Mouse (Mus musculus) heart, embryonic 14.5 days (tissue): Measurements from ENCODE around the gene Nalcn. TPM values are rescaled to one million over a fixed set of nuclear protein-coding genes. Genes with fewer than 3 reads are reported as not detected.

ENCODE experiments used
- ATAC-seq: fragments of 200-750 bp; cut with Nextera tagmentation; 2 replicates; pipeline ENCODE4 v1.8.0; 2017; ENCODE audit warnings: low read depth, moderate TSS enrichment; ENCODE audit not compliant: insufficient number of reproducible peaks, insufficient read depth, low FRiP score
- H3K27ac ChIP-seq, 2 experiments: fragments of 200-500 bp in 1 of 2; fragments of 300-500 bp in 1 of 2; sonication (generic) in 1 of 2; replicated peaks in 1 of 2; 2 replicates each; pipeline ENCODE4 v1.5.1; 2012 to 2014; ENCODE audit warnings: low read depth in 2 of 2, low read length in 2 of 2, control low read depth in 1 of 2, mild to moderate bottlenecking in 1 of 2, mixed read lengths in 1 of 2; ENCODE audit not compliant: control insufficient read depth in 1 of 2, insufficient read depth in 1 of 2
- H3K27me3 ChIP-seq: fragments of 300-500 bp; sonication (generic); 2 replicates; pipeline ENCODE4 v1.6.1; 2014; ENCODE audit warnings: mild to moderate bottlenecking, low read length, control low read depth; ENCODE audit not compliant: control insufficient read depth, insufficient read depth
- H3K36me3 ChIP-seq: fragments of 300-500 bp; sonication (generic); 2 replicates; pipeline ENCODE4 v1.6.1; 2014; ENCODE audit warnings: mild to moderate bottlenecking, control low read depth, low read length, mixed read lengths; ENCODE audit not compliant: control insufficient read depth, insufficient read depth
- H3K4me1 ChIP-seq, 2 experiments: fragments of 200-500 bp in 1 of 2; fragments of 300-500 bp in 1 of 2; sonication (generic) in 1 of 2; 2 replicates each; pipeline ENCODE4 v1.6.1; 2012 to 2014; ENCODE audit warnings: low read length in 2 of 2, control low read depth in 1 of 2, mixed read lengths in 1 of 2; ENCODE audit not compliant: control insufficient read depth in 2 of 2, insufficient read depth in 2 of 2
- H3K4me2 ChIP-seq: fragments of 300-500 bp; sonication (generic); 2 replicates; pipeline ENCODE4 v1.6.1; 2014; ENCODE audit warnings: mild to moderate bottlenecking, low read length
- H3K4me3 ChIP-seq, 2 experiments: fragments of 200-500 bp in 1 of 2; fragments of 300-500 bp in 1 of 2; sonication (generic) in 1 of 2; 2 replicates each; pipeline ENCODE4 v1.5.1; 2012 to 2014; ENCODE audit warnings: low read length in 2 of 2, mild to moderate bottlenecking in 2 of 2, control low read depth in 1 of 2, low read depth in 1 of 2, moderate library complexity in 1 of 2; ENCODE audit not compliant: control insufficient read depth in 1 of 2, insufficient read depth in 1 of 2
- H3K9ac ChIP-seq: fragments of 300-500 bp; sonication (generic); 2 replicates; pipeline ENCODE4 v1.6.1; 2014; ENCODE audit warnings: mild to moderate bottlenecking, low read length
- H3K9me3 ChIP-seq: fragments of 300-500 bp; sonication (generic); 2 replicates; pipeline ENCODE4 v1.6.1; 2016; ENCODE audit warnings: low read length, control low read depth; ENCODE audit not compliant: control insufficient read depth
- whole genome bisulfite sequencing: fragments of 180-500 bp; shearing (Covaris S2); extraction: QIAGEN DNeasy Blood & Tissue Kit; methylation state at CpG from one replicate; pipeline ENCODE4 v1.1.7; 2014; 5-methylcytosine and 5-hydroxymethylcytosine counted together
- polyA plus RNA-seq: library from polyadenylated mRNA; unstranded; fragments of >200 nt; fragmentation: Nextera tagmentation; extraction: Ambion mirVana; gene quantifications from 2 replicates; pipeline ENCODE4 v1.2.1, GENCODE M21; 2014

The Nalcn gene
- polyA plus RNA-seq, 1 experiment from 2014 or later: 0.41 TPM

DNA sequence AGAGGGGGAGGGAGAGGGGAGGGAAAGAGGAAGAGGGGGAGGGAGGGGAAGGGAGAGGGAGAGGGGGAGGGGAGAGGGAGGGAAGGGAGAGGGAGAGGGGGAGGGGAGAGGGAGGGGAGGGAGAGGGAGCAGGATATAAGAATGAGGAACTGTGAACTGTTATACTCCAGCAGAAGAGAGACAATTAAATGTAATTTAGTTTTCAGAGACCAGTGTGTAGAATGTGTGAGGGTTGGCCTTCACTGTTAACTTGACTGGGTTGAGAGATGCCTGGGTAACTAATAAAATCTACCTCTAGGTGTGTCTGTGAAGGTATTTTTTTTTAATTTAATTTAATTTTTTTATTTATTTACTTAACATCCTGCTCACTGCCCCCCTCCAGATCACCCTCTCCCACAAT lies 71.4 kb downstream of the Nalcn start:
- no peak for ATAC-seq

DNA sequence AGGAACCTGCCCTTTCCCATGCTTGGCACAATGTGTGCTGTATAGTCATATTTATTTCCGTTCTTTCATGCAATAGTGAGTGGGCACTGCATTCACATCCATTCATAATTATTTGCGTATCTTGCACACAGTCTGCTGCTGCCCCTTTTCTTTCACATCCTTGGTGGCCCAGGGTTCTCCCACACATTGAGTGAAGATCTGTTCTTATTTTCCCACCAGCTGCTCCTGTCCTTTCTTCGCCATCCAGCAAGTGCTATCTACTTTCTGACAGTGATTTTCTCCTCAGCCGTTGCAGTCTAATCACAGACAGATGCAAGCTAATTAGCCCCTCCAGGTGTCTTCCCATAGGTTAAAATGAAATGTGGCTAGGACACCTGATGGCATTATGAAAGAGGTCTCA lies 72.0 kb downstream of the Nalcn start:
- 64% methylated on average over 4 of the region's 4 CpGs for WGBS
- ATAC-seq: no peak
- H3K4me1 ChIP-seq: no peaks in the 10 kb centered on the region
- no peaks in the 10 kb centered on the region for H3K27me3 ChIP-seq
- no peak overlapping the region for H3K4me2 ChIP-seq
- no peak overlapping the region for H3K9ac ChIP-seq
- no peak overlapping the region for H3K27ac ChIP-seq
- no peaks in the 10 kb centered on the region for H3K36me3 ChIP-seq
- no peak overlapping the region for H3K4me3 ChIP-seq
- no peaks in the 10 kb centered on the region for H3K9me3 ChIP-seq

More for the DNA sequence above, 71.4 kb downstream of the Nalcn start:
- no peak overlapping the region for H3K4me2 ChIP-seq
- H3K4me3 ChIP-seq: no peak overlapping the region
- no peak overlapping the region for H3K9ac ChIP-seq
- H3K27ac ChIP-seq: no peak overlapping the region
- H3K4me1 ChIP-seq: no peaks in the 10 kb centered on the region
- H3K27me3 ChIP-seq: no peaks in the 10 kb centered on the region
- no peaks in the 10 kb centered on the region for H3K9me3 ChIP-seq
- no peaks in the 10 kb centered on the region for H3K36me3 ChIP-seq

- Histone ChIP-seq H3K27ac (no peak overlapping the region), H3K4me2 (no peak overlapping the region), H3K36me3 (no peaks in the 10 kb centered on the region), H3K9me3 (no peaks in the 10 kb centered on the region), H3K9ac (no peak overlapping the region), H3K4me1 (no peaks in the 10 kb centered on the region), H3K4me3 (no peak overlapping the region), H3K27me3 (no peaks in the 10 kb centered on the region)
- ATAC-seq: no peak
Observed at GRCm38 (mm10) chr14:123542362-123542761, 84.6 kb downstream of the Nalcn start.

DNA sequence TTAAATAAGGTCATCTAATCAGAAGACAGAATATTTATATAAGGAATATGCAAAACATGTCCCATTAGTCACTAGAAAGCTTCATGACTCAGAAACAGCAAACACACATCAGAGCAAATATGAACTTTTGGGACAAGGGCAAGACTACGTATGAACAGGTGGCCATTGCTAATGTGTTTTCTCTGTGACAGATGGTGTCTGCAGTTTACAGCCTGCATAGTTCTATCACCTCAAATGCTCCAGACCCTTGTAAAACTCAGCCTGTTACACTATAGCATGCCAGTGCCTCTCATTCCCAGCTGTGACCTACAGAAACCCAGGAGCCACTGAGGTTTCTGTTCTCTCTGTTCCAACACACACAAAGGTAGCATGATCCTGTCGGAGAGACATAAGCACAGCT lies 91.3 kb downstream of the Nalcn start:
- ATAC-seq: no peak
- WGBS: 71% methylated on average over 2 of the region's 2 CpGs
- H3K9ac ChIP-seq: no peak overlapping the region

DNA sequence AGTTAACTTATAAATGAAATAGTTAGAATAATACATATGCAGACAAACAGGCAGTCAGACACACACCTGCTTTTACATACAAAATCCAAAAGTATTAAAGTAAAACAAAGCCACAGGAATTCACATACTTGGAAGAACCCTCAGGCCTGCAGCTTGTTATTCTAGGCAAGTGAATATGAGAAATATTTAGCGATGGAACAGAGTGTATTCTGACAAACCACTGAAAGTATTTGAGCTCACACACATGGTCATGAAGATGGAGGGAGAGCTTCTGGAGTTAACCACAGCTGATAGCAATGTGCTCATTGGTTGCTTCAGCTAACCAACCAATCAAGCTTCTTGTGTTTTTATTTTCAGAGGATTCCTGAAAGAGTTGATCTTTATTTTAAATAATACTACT lies 93.9 kb downstream of the Nalcn start:
- ATAC-seq: no peak
- Histone ChIP-seq H3K27ac (no peak overlapping the region), H3K9me3 (no peaks in the 10 kb centered on the region), H3K27me3 (no peaks in the 10 kb centered on the region), H3K4me2 (no peak overlapping the region), H3K9ac (no peak overlapping the region), H3K36me3 (no peaks in the 10 kb centered on the region), H3K4me3 (no peak overlapping the region), H3K4me1 (peaks cover 0 to 3% of the 10 kb centered on the region in 2 experiments; a peak in 1 of 4 replicates)
- 61% methylated on average over 1 of the region's 1 CpGs for WGBS

More for the DNA sequence above, 91.3 kb downstream of the Nalcn start:
- Histone ChIP-seq H3K27me3 (no peaks in the 10 kb centered on the region), H3K36me3 (no peaks in the 10 kb centered on the region), H3K27ac (no peak overlapping the region), H3K9me3 (no peaks in the 10 kb centered on the region), H3K4me2 (no peak overlapping the region), H3K4me3 (no peak overlapping the region), H3K4me1 (peaks cover 0 to 3% of the 10 kb centered on the region in 2 experiments; a peak in 1 of 4 replicates)

DNA sequence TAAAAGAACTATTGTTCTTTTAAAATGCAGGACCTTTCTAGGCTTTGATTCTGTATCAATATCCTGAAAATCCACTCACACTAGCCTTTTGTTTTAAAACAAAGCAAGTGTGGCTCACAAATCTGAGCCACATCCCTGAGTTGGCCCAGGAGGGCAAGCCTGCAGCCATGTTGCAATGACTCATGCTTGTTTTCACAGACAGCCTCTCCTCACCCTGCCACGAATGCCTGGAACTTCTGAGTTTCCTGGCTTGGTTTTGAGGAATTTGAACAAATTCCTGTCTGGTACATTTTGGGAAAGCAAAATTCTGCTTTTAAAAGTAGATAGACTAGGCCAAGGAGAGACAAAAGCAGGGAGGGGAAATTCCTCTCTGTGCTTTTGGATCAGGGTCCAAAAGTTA lies 95.7 kb downstream of the Nalcn start:
- 17% methylated on average over 1 of the region's 1 CpGs for WGBS
- no peak overlapping the region for H3K9ac ChIP-seq
- no peak for ATAC-seq
- H3K4me2 ChIP-seq: no peak overlapping the region
- H3K4me1 ChIP-seq: peaks cover 0 to 3% of the 10 kb centered on the region in 2 experiments; a peak in 1 of 4 replicates
- H3K27ac ChIP-seq: no peak overlapping the region
- no peaks in the 10 kb centered on the region for H3K9me3 ChIP-seq
- H3K36me3 ChIP-seq: no peaks in the 10 kb centered on the region
- no peak overlapping the region for H3K4me3 ChIP-seq
- H3K27me3 ChIP-seq: no peaks in the 10 kb centered on the region

- Histone ChIP-seq H3K4me1 (peaks cover 0 to 3% of the 10 kb centered on the region in 2 experiments; a peak in 1 of 4 replicates), H3K9ac (no peak overlapping the region), H3K9me3 (no peaks in the 10 kb centered on the region), H3K36me3 (no peaks in the 10 kb centered on the region), H3K4me3 (no peak overlapping the region), H3K4me2 (no peak overlapping the region), H3K27me3 (no peaks in the 10 kb centered on the region), H3K27ac (no peak overlapping the region)
- no peak for ATAC-seq
Observed at GRCm38 (mm10) chr14:123529143-123529542, 97.8 kb downstream of the Nalcn start.

DNA sequence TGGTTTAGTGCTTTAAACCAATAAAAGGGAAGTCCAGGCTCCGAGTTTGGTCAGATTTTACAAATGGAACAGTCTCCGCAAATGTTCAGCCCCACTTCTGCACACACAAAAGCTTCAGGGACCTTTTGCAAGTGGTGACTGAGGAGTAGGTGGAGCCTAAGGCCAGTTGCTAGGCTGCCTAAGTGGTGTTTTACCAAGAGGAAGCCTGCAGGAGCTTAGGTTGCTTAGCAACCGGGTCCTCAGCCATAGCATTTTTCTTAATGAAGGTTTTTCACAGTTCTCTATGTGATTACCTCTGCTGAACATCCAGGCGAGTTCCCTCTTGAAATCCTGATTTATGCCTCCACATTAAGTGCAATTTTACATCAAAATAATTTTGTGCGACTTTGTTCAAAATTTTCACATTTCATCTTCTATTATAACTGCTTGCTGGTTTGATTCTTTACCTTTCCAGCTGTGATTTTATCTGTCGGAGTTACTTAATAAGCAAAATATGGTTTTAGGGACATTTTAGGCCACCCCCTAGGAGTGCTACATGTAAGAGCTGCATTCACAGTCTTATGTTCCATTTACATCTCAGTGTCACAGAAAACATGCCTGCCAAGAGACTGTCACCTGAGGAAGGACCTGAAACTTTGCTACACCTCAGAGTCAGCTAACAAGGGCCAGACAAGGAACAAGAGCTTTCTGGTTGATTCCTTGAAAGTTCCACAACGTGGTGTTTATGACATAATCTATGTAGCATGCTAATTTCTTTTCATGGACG lies 113.4 kb downstream of the Nalcn start:
- no peaks in the 10 kb centered on the region; a peak in 1 of 4 replicates for H3K4me1 ChIP-seq
- WGBS: 39% methylated on average over 8 of the region's 8 CpGs
- H3K4me2 ChIP-seq: no peak overlapping the region
- H3K9ac ChIP-seq: no peak overlapping the region
- no peak overlapping the region for H3K27ac ChIP-seq
- H3K9me3 ChIP-seq: no peaks in the 10 kb centered on the region
- H3K4me3 ChIP-seq: no peak overlapping the region
- no peak for ATAC-seq
- H3K27me3 ChIP-seq: no peaks in the 10 kb centered on the region
- no peaks in the 10 kb centered on the region for H3K36me3 ChIP-seq
